Mouse (Mus musculus) v-Abl transformed pro-B cells (cell line): ENCODE measurements around the gene Gm20388.
"Not testable (repeated sequence)": the region's sequence is repeated elsewhere in the genome, so short reads cannot be mapped to it uniquely, and the experiment has no call there.

Experiments used
- in situ Hi-C, 2 experiments: fragments of 400-800 bp; cut with MboI; formaldehyde crosslinking; loops; one replicate each; pipeline ENCODE4 v1.15.1; 2025; ENCODE audit not compliant: unreplicated experiment in 2 of 2

Gm20388 gene

DNA sequence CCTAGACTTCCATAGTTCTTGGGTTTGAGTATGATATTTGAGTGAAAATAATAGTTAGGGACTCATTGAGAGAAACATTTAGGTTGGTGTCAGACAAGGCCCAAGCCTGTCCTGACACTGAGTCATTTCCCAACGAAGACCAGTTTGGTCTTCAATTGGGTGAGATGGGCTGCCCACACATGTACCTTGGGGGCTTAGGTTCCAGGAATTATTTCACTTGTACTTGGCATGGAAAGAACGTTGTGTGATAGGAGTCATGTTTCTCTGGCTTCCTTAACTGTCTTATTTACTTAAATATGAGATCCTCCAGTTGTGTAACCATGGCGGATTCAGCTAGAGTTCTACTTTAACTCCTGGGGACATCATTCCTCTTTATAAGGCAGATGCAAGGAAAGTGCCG lies 3553.0 kb downstream of the Gm20388 start:
- in situ Hi-C loops: no loop called here

DNA sequence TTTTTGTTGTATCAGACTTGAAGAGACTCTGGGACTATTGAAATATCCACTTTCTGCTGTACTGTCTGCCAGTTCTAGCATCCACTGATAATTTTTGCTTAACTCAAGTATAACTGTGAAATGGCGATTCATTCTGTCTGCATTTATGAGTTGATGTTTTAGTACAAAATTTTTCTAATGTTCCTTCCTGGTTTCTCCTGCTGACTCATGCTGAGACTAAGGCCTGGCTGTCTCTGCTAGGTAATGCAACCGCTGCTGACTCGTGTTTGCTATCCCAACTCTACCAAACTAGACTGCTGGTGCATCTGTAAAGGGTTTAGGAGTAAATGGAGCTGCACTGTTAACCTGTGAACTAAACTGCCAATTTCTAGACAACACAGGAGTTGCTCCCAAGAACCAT lies 3556.8 kb downstream of the Gm20388 start:
- in situ Hi-C loops: no loop called here

DNA sequence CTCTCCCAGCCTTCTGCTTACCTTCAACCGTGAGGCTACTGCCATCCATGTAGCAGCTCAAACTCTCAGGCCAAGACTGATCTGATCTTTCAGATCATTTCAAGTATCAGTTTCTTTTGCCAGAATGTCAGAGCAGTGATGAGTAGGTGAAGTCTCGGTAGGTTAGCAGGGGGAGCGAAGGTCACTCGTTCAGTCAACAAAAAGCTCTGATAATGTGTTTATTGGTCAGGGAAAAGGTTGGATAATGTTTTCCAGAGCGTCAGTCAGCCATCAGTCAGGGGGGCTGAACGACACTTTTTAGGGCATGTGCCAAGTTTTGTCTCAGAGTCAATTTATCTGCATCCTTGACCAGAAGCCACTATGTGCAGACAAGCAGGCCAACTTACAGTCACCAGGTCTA lies 3562.3 kb downstream of the Gm20388 start:
- in situ Hi-C loops: not testable (repeated sequence)

DNA sequence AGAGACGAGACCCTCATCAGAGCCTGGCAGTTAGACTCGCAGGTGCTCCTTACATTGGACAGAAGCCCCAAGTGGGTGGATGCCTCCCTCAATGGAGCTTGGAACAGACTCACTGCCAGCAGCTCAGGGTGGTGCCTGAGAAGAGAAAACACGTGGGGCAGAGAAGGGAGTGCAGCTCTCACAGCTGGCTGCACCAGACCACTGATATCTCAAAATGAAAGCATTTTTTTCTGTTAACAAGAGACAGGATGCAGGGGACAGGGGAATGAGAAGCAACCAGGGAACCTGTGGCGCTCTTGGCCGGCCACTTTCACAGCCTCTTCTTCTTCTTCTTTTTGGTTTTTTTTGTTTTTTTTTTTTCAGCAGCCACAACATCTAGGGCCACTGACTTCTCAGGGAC lies 3563.9 kb downstream of the Gm20388 start:
- in situ Hi-C loops: not testable (repeated sequence)

DNA sequence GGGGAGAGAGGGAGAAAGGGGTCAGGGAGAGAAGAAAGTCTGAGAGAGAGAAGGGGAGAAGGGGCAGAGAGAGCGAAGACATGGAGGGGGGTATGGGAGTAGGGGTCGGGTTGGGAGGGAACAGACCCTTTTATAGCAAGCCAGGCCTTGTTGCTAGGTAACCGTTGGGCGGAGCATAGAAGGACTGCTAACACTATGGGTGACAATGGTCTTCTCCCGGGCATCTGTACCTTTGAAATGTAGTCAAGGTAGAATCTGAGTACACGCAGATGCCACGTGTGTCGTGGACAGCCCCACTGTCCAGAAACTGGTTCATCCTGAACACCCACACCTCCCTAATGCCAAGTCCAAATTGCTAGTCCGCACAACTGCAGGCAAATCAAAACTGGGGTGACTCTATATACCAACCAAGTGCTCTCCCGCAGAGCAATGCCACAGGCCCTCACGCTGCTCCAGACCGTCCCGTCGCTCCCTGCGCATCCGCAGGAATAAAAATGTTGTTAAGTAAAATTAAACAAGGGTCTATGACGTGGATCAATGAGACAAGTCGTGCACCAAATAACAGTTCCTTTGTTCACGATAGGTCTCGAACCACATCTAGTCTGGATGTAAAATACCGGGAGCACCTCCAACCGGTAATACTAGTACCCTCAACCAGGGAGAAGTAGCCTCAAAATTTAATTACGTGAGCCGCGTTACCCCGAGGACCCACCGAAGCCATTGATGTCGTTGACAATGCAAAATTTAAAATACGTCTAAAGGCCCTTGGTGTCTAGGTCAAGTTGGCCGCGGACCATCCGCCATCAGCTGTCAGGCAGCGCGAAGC lies 3566.5 kb downstream of the Gm20388 start:
- in situ Hi-C loops: no loop called here

DNA sequence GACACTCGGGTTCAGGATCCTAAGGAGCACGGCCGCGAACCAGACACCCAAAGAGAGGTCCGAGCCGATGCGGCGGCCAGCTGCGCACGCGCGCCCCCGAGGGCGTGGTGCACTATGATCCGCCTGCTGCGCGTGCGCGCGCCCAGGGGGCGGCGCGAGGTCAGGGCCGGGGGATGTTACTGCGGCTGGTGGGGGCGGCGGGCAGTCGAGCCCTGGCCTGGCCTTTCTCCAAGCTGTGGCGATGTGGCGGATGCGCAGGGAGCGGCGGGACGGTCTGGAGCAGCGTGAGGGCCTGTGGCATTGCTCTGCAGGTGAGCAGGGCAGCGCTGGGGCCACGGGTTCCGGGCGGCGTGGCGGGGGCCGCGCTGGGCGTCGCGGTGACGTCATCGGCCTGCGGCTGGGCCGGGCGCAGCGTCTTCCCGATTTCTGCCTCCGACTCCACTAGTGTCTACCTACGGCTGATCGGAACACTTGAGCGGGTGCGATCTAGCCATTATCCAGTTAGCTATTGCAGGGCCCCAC lies 3567.2 kb downstream of the Gm20388 start, which contains the start of gene Afg3l1:
Gene Afg3l1, plus strand, starts transcription at position 167 of the 522 bp plus-strand sequence.
- in situ Hi-C loops: no loop called here

DNA sequence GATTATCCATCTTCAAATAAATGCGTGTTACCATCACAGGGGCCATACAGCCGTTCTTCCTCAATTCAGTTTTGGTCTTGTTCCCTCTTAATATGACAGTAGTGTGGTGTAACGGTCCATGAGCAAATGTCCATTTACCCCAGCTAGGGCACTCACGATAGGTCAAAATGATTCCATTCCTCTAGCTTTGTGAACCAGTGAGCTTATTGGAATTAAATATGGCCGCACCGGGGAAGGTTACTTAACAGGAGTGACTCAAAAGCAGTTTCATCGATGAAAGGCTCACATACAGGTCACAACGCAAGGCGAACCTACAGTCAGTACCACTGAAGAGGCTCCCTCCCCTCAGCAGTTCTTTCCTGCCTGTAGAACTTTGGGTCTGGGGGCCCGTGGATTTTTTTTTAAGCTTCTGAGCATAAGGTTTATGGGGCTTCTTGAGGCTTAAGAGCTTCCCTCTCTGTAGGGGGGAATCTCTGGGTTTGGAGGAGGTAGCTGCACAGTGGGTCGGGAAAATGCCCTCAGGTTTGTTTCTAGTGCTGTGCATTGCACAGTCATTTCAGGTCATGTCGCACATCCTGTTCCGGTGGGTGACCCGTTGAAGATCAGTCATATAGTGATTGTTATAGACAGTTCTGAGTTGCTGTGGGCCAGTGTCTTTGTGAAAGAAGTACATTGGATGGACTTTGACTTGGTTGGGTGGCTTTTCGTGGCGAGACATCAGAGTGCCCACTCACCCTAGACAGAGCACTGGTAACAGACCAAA lies 3568.0 kb downstream of the Gm20388 start:
- in situ Hi-C loops: no loop called here

DNA sequence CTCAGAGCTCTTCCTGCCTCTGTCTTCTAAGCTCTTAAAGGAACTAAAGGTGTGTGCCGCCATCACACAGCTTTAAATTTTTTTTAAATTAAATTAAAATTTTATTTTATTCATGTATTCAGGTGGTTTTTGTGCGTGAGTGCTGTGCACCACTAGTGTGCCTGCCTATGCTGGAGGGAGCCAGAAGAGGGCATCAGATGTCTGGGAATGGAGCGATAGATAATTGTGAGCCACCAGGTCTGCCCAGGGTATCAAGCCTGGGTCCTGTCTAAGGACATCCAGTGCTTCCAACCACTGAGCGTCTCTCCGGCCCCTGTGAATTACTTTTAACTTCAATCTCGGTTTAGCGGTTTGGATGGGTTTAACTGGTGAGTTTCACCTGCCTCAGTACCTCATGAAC lies 3572.0 kb downstream of the Gm20388 start:
- in situ Hi-C loops: loop anchor here in 1 of 2 experiments (10.0 kb wide), 1 partner anchor 292 kb away; no protein-coding TSS in a partner anchor

DNA sequence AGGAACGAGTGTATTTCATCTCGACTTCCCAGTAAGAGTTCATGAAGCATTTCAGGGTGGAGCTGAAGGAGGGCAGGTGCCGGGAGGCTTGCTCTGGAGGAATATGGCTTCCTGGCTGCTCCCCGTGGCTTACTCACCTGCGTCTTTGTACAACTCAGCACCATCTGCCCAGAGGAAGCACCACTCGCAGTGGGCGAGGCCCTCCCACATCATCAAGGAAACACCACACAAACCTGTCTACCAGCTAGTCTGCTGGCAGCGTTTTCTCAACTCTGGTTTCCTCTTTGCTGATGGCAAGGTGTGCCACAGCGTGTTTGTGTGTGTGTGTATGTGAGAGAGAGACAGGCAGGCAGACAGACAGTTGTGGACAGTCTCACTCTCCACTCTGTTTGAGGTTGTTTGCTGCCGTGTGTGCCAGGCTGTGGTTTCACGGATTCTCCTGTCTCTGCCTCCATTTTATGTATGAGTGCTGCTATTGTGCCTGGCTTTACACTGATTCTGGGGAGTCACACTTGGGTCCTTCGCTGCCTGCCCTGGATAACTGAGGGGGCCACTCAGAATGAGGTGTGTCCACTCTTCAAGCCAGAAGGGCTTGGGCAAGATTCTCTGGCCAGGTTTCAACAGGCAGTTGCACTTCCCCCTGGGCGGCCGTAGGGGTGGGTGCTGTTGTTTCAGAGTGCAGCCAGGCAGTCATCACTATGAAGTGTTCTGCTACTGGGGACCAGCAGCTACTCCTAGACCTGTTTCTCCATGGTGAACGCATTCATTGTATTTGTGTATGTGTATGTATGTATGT lies 3580.8 kb downstream of the Gm20388 start:
- in situ Hi-C loops: no loop called here

DNA sequence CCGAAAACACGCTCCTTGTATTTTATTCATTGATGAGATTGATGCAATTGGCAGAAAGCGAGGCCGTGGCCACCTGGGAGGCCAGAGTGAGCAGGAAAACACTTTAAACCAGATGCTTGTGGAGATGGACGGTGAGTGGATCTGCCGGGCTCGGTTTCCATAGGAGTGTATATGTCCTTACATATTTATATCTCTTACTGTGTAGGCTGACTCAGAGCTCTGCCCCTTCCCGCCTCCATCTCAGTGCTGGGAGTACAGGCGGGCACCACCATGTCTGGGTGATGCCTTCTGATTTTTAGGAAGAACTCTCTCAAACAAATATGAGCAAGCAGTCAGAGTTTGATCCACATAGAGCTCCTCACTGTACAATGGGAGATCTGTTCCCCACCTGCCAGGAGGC lies 3582.3 kb downstream of the Gm20388 start:
- in situ Hi-C loops: no loop called here

DNA sequence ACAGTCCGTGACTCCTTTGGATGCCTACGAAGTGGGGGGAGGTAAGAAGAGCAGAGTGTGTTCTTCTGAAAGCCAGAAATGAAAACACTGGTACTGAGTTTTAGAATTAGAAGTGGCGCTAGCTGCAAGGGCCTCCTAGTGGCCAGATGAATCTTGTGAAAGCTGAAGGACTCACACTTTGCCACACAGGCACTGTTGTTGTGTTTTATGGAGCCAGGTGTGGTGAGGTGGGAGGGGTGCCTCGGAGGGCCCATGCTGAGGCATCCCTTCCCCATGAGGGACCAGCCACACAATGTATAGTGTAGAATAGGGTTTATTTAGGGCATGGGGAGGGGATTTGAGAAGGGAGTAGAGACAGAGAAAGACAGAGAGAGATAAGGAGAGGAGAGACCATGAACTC lies 3587.1 kb downstream of the Gm20388 start:
- in situ Hi-C loops: no loop called here

DNA sequence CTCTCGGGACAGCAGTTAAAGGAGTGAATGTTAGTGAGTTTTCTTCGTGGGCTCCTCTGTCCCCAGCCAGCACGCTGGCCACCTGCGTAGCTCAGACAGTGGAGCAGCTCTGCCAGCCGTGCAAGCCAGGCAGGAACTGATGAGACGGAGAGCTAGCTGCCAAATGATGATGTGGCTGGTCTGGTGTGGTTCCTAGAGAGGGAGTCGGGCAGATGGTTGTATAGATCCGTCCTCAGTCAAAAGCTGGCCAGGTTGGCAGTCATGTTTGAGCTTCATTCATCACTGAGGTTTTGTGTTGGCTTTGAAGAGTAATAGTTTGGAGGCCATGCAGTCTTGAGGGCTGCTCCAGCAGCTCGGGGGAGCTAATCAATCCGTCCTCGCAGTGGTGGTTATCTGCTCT lies 3588.3 kb downstream of the Gm20388 start:
- in situ Hi-C loops: no loop called here

DNA sequence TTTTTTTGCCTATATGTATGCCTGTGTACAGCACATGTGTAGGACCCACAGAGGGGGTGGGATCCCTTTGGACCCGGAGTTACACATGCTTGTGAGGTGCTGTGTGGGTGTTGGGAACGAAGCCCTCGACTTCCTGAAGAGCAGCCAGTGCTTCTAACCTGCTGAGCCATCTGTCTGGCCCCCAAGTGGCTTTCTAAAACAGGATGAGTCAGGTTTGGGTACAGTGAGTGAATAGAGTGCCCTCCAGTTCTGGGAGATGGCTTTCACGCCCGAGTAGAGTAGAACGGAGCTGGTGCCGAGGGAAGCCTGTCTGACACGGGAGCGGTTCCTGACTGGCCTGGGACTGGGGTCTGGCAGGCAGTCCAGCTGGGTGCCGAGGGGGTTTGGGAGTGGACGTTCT lies 3588.9 kb downstream of the Gm20388 start:
- in situ Hi-C loops: no loop called here

DNA sequence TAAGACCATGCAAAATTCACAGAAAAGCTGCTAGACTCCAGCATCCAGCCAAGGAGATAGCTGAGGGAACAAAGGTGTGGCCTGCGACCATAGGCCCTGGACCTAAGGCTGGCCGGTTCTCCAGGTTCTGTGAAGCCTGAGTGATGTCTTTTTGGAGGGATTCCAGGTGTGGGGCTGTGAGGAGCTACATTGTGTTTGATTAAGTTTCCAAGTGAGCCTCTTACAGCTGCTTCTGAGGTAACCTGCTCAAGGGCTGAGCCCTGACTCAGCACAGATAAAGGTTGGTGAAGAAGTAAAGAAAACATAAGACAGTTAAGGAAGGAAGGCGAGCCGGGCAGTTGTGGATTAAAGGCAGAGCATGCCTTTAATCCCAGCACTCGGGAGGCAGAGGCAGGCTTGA lies 3591.6 kb downstream of the Gm20388 start:
- in situ Hi-C loops: no loop called here

DNA sequence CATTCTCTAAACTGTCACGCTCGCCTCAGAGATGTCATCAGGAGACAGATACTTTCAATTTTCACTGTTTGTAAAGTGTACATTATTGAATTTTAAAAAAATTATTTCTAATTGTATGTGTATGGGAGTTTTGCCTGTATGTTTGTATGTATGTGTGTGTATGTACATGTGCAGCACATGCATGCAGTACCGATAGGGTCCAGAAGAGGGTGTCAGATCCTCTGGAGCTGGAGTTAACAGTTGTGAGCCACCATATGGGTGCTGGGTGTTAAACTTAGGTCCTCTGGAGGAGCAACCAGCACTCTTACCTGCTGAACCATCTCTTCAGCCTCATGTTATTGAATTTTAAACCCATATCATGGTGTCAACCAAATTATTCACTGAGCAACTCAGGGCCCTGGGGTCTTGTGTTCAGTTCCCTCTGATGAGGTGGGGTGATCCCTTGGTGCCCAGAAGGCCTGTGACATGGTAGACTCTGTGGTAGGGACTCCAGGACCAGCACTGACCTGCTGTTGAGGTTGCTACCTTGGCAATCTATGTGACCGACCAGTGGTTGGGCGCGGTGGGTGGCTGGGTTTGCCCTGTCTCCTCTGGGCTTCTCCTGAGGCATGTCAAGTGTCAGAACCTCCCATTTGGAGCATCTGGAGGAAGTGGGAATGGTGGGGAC lies 3593.3 kb downstream of the Gm20388 start:
- in situ Hi-C loops: no loop called here

DNA sequence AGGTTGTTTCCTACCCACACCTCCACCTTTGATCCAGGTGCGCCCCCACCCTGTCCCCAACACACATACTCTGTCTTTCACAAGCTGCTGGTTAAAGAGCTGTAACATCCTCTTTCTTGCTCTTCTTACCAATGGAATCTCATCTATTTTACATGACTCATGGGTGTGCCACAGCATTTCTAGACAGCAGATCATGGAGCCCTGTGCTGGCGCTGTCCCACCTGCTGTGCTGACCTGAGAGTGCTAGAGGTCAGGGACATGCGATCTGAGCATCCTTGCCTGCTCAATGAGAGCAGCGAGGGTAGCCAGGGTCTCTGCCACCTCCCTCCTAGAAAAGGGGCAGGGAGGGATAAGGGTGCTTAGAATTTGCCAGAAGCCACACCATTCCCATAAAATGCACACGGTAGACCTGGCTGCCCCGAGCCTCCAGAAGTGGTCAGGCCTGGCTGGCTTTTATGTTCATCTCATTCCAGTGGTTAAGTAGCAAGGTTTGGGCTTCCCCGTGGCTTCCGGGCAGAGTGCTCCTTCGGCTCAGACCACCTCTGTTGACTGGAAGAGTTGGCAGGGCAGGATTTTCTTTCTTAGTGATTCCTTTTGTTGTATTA lies 3594.1 kb downstream of the Gm20388 start:
- in situ Hi-C loops: no loop called here

DNA sequence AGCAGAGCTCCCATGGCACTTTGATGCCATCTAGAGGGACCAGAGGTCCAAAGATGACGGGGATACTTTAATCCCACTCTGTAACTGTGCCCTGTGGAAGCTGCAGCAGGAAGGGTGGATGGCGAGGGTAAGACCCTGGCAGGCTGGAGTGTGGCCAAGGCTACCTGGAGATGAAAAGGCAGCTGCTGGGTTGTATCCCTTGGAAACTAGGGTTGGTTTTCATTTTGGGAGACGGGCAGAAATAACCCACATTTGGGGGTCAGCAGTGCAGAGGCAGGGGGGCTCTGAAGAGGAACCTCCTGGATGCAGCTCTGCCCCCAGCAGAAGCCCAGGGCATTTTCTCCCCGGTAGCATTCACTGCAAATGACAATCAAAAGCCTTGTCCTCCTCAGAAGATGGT lies 3594.6 kb downstream of the Gm20388 start:
- in situ Hi-C loops: no loop called here

DNA sequence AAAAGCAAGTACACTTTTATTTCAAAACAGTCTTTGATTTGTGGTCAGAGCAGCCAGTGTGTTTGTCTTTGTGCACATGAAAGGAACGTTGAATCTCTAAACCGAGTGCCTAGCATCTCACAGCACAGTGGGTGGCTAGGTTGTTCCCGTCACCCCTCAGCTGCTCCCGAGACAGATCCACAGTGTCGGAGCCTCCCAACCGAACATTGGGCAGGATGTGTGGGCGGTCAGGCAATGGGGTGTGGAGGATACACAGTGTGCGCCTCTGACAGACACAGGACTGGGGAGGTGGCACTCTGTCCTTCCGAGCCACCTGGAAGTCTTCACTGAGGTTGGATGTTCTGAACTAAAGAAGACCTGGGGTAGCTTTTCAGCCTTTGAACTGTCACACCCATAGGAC lies 3595.1 kb downstream of the Gm20388 start:
- in situ Hi-C loops: no loop called here

DNA sequence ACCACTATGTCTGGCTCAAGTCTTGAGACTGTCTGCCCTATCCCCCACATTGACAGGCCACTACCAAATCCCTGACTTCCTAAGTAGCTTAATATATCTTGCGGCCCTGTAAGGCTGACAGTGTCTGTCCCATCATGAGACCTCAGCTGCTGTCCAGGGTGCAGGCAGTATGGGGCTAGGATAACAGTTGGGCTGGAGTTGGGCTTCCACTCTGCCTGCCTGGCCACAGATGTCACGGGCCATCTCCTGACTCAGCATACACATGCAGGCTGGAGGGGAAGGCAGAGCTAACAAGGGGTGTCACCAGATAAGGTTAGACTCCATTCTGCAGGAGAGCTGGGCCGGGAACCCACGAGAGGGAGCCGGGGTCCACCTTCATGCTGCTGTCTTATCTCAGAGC lies 3596.5 kb downstream of the Gm20388 start:
- in situ Hi-C loops: no loop called here

DNA sequence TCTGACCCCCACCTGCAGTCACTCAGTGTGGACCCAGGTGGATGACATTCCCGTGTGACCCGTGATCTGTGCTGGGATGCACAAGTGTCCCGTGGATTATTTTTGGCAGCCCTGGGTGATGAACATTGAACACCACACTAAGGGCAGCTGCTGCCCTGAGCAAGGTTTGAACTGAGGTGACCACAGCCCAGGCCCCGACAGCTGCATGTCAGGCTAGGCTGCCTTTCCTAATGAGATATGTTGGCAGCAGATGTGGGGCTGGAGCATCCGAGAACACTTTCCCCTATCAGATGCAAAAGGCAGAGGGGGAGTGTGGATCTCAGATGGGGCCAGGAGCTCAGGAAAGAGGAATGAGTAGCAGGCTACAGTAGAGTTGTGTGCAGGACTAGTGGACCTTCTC lies 3600.2 kb downstream of the Gm20388 start:
- in situ Hi-C loops: no loop called here
